Mouse (Mus musculus) E14TG2a.4 (cell line): ENCODE measurements around the gene Inafm2.

Experiments
- H3K27me3 ChIP-seq: 2 replicates; pipeline ENCODE4 v1.6.1; 2014; ENCODE audit warnings: low read length, control low read depth; ENCODE audit not compliant: insufficient read depth
- H3K36me3 ChIP-seq: 2 replicates; pipeline ENCODE4 v1.6.1; 2014; ENCODE audit warnings: low read length, control low read depth; ENCODE audit not compliant: insufficient read depth
- H3K4me1 ChIP-seq: replicated peaks from 2 replicates; pipeline ENCODE4 v1.6.1; 2014; ENCODE audit warnings: low read depth, low read length, control low read depth
- H3K4me3 ChIP-seq: replicated peaks from 2 replicates; pipeline ENCODE4 v1.5.1; 2014; ENCODE audit warnings: mild to moderate bottlenecking, low read length
- H3K9me3 ChIP-seq: 2 replicates; pipeline ENCODE4 v1.6.1; 2014; ENCODE audit warnings: low read length, control low read depth
- CTCF ChIP-seq: conservative IDR thresholded peaks from 2 replicates; pipeline ENCODE4 v1.5.1; 2014; ENCODE audit warnings: low read length
- NANOG ChIP-seq: IDR thresholded peaks from 2 replicates; pipeline ENCODE4 v1.6.1; 2014; ENCODE audit warnings: borderline replicate concordance, low read length, mixed read lengths
- POU5F1 ChIP-seq: IDR thresholded peaks from 2 replicates; pipeline ENCODE4 v1.6.1; 2014; ENCODE audit warnings: low read length, borderline replicate concordance

The Inafm2 gene

GRCm38 (mm10) chr2:118702883-118703761 is 42.4 kb upstream of the Inafm2 start:
- Histone ChIP-seq H3K36me3 (no peaks in the 10 kb centered on the region), H3K9me3 (no peaks in the 10 kb centered on the region), H3K27me3 (peaks cover 94% of the 10 kb centered on the region), H3K4me1 (peaks cover 41% of the 10 kb centered on the region), H3K4me3 (peak overlapping the region; percentile 71)
- TF ChIP-seq CTCF: no peak
- TF ChIP-seq NANOG: no peak
- no peak for TF ChIP-seq POU5F1

GRCm38 (mm10) chr2:118703913-118704730 is 41.4 kb upstream of the Inafm2 start, which contains the start of gene Ankrd63:
Gene Ankrd63, minus strand, starts transcription at chr2:118703963.
- no peak for TF ChIP-seq CTCF
- TF ChIP-seq POU5F1: no peak
- TF ChIP-seq NANOG: no peak
- H3K4me1 ChIP-seq: peaks cover 41% of the 10 kb centered on the region
- H3K4me3 ChIP-seq: peak within 1 kb of the TSS; percentile 71
- peaks cover 98% of the 10 kb centered on the region for H3K27me3 ChIP-seq
- H3K9me3 ChIP-seq: no peaks in the 10 kb centered on the region
- no peaks in the 10 kb centered on the region for H3K36me3 ChIP-seq

GRCm38 (mm10) chr2:118706436-118706835 is 39.1 kb upstream of the Inafm2 start:
- Histone ChIP-seq H3K27me3 (peaks cover 100% of the 10 kb centered on the region), H3K4me1 (peaks cover 30% of the 10 kb centered on the region), H3K36me3 (no peaks in the 10 kb centered on the region), H3K9me3 (0 out of 2 replicates have a peak, but pooled peaks cover 5% of the 10 kb centered on the region), H3K4me3 (no peak overlapping the region)
- TF ChIP-seq NANOG (no peak), POU5F1 (no peak), CTCF (no peak)

DNA sequence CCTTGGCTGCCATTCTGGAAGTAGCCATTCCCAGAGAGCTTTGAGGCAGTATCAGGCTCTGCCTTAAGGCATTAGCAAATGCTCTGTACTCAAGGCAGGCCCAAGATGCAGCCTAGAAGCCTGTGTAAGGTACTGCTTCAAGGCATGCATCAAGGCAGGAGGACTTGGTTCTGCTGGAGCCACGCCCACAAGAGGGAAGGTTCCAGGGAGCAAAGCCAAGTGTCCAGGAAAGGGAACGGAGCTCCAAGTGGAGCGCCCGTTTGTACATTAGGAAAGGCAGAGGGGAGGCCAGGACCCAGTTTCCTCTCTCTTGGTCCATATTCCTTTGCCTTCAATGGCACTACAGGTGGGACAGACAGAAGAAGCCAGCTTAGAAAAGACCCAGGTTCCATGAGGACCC is 37.1 kb upstream of the Inafm2 start:
- TF ChIP-seq CTCF: no peak
- TF ChIP-seq NANOG: no peak
- TF ChIP-seq POU5F1: no peak
- no peaks in the 10 kb centered on the region for H3K36me3 ChIP-seq
- H3K4me1 ChIP-seq: peaks cover 21% of the 10 kb centered on the region
- no peak overlapping the region for H3K4me3 ChIP-seq
- H3K9me3 ChIP-seq: 0 out of 2 replicates have a peak, but pooled peaks cover 5% of the 10 kb centered on the region
- H3K27me3 ChIP-seq: peaks cover 100% of the 10 kb centered on the region

DNA sequence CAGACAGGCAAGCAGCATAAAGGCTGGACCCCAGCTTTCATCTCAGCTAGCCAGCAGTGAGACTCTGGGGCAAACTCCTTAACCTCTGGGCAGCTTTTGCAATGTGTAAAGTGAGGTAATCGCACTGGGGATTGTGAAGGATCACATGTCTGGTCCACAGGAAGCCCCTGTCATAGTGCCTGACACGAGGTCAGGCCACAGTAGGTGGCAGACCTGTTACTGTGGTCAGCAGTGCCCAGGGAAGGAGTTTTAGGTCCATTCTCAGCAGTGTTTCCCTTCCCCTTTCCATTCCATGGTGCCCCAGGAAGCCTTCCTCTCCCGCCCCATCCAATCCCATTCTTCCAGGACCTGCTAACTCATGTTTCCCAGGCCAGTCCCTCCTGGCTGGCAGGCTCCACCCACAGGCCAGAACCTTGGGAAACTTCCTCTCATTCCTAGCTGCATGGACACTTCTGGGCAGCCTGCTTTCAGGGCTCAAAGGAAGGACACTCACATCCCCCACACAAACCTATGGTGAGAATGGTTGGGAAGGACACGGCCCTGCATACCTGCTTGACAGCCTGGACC is 35.8 kb upstream of the Inafm2 start:
- Histone ChIP-seq H3K9me3 (0 out of 2 replicates have a peak, but pooled peaks cover 5% of the 10 kb centered on the region), H3K27me3 (peaks cover 99% of the 10 kb centered on the region), H3K36me3 (no peaks in the 10 kb centered on the region), H3K4me1 (peaks cover 10% of the 10 kb centered on the region), H3K4me3 (no peak overlapping the region)
- TF ChIP-seq NANOG: no peak

GRCm38 (mm10) chr2:118711038-118711494 is 34.5 kb upstream of the Inafm2 start:
- H3K36me3 ChIP-seq: no peaks in the 10 kb centered on the region
- peak overlapping the region; percentile 62 for H3K4me3 ChIP-seq
- peaks cover 10% of the 10 kb centered on the region for H3K4me1 ChIP-seq
- H3K9me3 ChIP-seq: 0 out of 2 replicates have a peak, but pooled peaks cover 5% of the 10 kb centered on the region
- peaks cover 99% of the 10 kb centered on the region for H3K27me3 ChIP-seq
- TF ChIP-seq NANOG: no peak
- TF ChIP-seq POU5F1: no peak
- no peak for TF ChIP-seq CTCF

GRCm38 (mm10) chr2:118713631-118714030 is 31.9 kb upstream of the Inafm2 start:
- H3K27me3 ChIP-seq: peaks cover 99% of the 10 kb centered on the region
- H3K36me3 ChIP-seq: no peaks in the 10 kb centered on the region
- TF ChIP-seq POU5F1 (no peak), CTCF (no peak), NANOG (no peak)
- H3K9me3 ChIP-seq: 0 out of 2 replicates have a peak, but pooled peaks cover 5% of the 10 kb centered on the region
- H3K4me1 ChIP-seq: peaks cover 10% of the 10 kb centered on the region
- H3K4me3 ChIP-seq: no peak overlapping the region

- no peaks in the 10 kb centered on the region for H3K36me3 ChIP-seq
- H3K4me1 ChIP-seq: peaks cover 10% of the 10 kb centered on the region
- no peak for TF ChIP-seq POU5F1
- no peak for TF ChIP-seq CTCF
- TF ChIP-seq NANOG: no peak
- H3K27me3 ChIP-seq: peaks cover 99% of the 10 kb centered on the region
- 0 out of 2 replicates have a peak, but pooled peaks cover 5% of the 10 kb centered on the region for H3K9me3 ChIP-seq
- no peak overlapping the region for H3K4me3 ChIP-seq
These were observed 31.3 kb upstream of the Inafm2 start for GRCm38 (mm10) chr2:118714230-118714629.
